Mouse (Mus musculus) kidney, adult 8-10 months (tissue): ENCODE measurements at regions not wholly inside any gene's neighbourhood (a gene's known extent, or its start where the extent isn't known, plus 50 kb on each side); places are given as distances from the start of the nearest gene placed in this dataset.

Experiments used
- DNase-seq, 2 experiments: peaks; one replicate each; pipeline ENCODE4 v3.0.0; 2022

- DNase-seq, result no peak
Observed at GRCm38 (mm10) chr12:26776986-26777385, 308.0 kb downstream of the Cmpk2 start.

- no peak for DNase-seq
Observed at GRCm38 (mm10) chr12:26774016-26774415, 305.0 kb downstream of the Cmpk2 start.

- DNase-seq, result no peak
Observed at GRCm38 (mm10) chr12:26770753-26771583, 302.0 kb downstream of the Cmpk2 start.

GRCm38 (mm10) chr12:26767551-26767950 lies 298.5 kb downstream of the Cmpk2 start:
- no peak for DNase-seq

- DNase-seq, result no peak
Observed at GRCm38 (mm10) chr12:26758657-26759325, 289.8 kb downstream of the Cmpk2 start.

- no peak for DNase-seq
Observed at GRCm38 (mm10) chr12:26756284-26756683, 287.3 kb downstream of the Cmpk2 start.

GRCm38 (mm10) chr12:26754611-26755010 lies 285.6 kb downstream of the Cmpk2 start:
- no peak for DNase-seq

GRCm38 (mm10) chr12:26734558-26734897 lies 265.5 kb downstream of the Cmpk2 start:
- DNase-seq, result no peak

- no peak for DNase-seq
Observed at GRCm38 (mm10) chr12:26733822-26734557, 265.0 kb downstream of the Cmpk2 start.

- no peak for DNase-seq
Observed at GRCm38 (mm10) chr12:26723399-26723798, 254.4 kb downstream of the Cmpk2 start.

GRCm38 (mm10) chr12:26698838-26699237 lies 229.8 kb downstream of the Cmpk2 start:
- DNase-seq, result no peak

- no peak for DNase-seq
Observed at GRCm38 (mm10) chr12:26688048-26688447, 219.0 kb downstream of the Cmpk2 start.

GRCm38 (mm10) chr12:26680568-26680947 lies 211.6 kb downstream of the Cmpk2 start:
- no peak for DNase-seq

GRCm38 (mm10) chr12:26679887-26680567 lies 211.0 kb downstream of the Cmpk2 start:
- DNase-seq, result no peak

GRCm38 (mm10) chr12:26665466-26665865 lies 196.5 kb downstream of the Cmpk2 start:
- no peak for DNase-seq

- no peak for DNase-seq
Observed at GRCm38 (mm10) chr12:26654251-26654650, 185.2 kb downstream of the Cmpk2 start.

GRCm38 (mm10) chr12:26653781-26654180 lies 184.8 kb downstream of the Cmpk2 start:
- DNase-seq, result no peak

GRCm38 (mm10) chr12:26646141-26646540 lies 177.1 kb downstream of the Cmpk2 start:
- DNase-seq, result peak in 1 of 2 experiments; percentile 2

GRCm38 (mm10) chr12:26635665-26636241 lies 166.7 kb downstream of the Cmpk2 start:
- no peak for DNase-seq

GRCm38 (mm10) chr12:26635253-26635652 lies 166.2 kb downstream of the Cmpk2 start:
- DNase-seq, result no peak

GRCm38 (mm10) chr12:26631795-26632122 lies 162.8 kb downstream of the Cmpk2 start:
- DNase-seq, result no peak

GRCm38 (mm10) chr12:26631111-26631794 lies 162.2 kb downstream of the Cmpk2 start:
- DNase-seq, result no peak
